Mouse (Mus musculus): ENCODE measurements around the gene Rdh16f2. TPM values are rescaled to one million over a fixed set of nuclear protein-coding genes. Genes with fewer than 3 reads are reported as not detected.
"Not testable (repeated sequence)": the region's sequence is repeated elsewhere in the genome, so short reads cannot be mapped to it uniquely, and the experiment has no call there.

Rdh16f2 gene
- polyA plus RNA-seq, 1 experiment from 2014 or later = not detected

DNA sequence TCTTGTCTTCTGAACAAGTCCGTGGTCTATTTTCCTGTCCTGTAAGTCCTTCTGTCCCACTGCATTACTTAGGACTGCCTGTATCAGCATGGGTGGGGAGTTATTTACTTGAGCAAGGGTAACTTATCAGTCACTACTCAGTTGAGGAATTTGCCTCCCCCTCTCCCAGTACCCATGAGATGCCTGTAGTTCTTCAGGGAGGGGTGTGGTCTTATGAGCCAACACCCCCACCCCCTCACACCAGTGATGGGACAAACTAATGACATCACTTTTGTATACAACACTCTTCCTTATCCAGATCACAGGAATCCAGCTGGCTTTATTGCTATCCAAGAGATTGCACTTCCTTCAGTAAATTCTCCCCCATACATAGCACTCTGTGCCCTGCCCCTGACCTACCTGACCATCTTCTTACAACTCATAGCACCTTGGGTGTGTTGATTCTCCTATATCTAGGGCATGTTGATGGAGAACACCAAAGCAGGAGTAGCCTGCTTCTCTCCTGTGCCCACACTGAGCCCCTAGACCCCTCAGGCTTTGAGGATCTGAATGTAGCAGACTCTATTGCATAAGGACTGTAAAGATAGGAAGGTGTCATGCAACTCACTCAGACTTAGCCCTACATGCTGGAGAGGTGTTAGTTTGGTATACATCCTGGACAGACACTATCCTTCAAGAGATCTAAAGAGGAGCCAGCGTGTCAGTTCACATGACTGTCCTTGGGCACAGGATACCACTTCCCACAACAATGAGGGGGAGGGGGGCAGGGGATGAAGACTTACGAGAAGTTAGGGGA lies 12.2 kb downstream of the Rdh16f2 start:
- Histone ChIP-seq H3K27me3 (ENCODE audit: control insufficient read depth, insufficient read depth, low read length) (no peaks in the 10 kb centered on the region), H3K4me3 (ENCODE audit: low read depth, low read length) (no peak overlapping the region), H3K4me1 (ENCODE audit: control insufficient read depth, insufficient read depth, low read length) (peaks cover 6% of the 10 kb centered on the region; the same call in 1 of the 2 replicates), H3K9ac (replicated peaks; ENCODE audit: low read depth, low read length) (no peak overlapping the region), H3K4me2 (replicated peaks; ENCODE audit: low read depth, low read length) (no peak overlapping the region), H3K9me3 (ENCODE audit: control insufficient read depth, low read depth, low read length) (no peaks in the 10 kb centered on the region), H3K36me3 (ENCODE audit: control insufficient read depth, insufficient read depth, low read length) (no peaks in the 10 kb centered on the region), H3K27ac (ENCODE audit: low read length) (peak overlapping the region; percentile 68; the same call in 1 of the 2 replicates)
- ATAC-seq (ENCODE audit: insufficient number of reproducible peaks, insufficient read depth, low FRiP score, low read depth) = peak; percentile 88
- 64% methylated on average over 3 of the region's 3 CpGs for WGBS

DNA sequence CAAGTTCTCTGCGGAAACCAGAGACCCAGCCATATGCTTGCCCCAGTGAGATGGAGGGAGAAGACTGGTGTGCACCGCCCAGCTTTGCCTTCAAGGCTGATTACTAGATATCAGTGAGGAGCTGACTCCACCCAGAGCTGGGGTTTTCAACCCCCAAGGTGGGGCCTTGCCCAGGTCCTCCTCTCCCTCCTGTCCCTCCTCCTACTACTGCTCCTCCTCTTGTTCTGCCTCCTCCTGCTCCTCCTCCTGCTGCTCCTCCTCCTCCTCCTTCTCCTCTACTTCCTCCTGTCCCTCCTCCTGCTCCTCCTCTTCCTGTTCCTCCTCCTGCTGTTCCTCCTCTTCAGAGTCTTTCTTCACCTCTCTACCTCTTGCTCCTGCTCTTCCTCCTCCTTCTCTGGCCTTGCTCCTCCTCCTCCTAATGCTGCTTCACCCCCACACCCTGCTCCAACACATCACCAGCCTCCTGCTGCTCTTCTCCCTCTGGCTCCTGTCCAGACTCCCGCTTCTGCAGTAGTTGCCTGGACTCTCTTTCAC lies 12.9 kb downstream of the Rdh16f2 start:
- ATAC-seq (ENCODE audit: insufficient number of reproducible peaks, insufficient read depth, low FRiP score, low read depth) = peak; percentile 34; the same call in 1 of the 2 replicates
- no peak overlapping the region for H3K4me3 ChIP-seq (ENCODE audit: low read depth, low read length)
- no peak overlapping the region for H3K4me2 ChIP-seq (replicated peaks; ENCODE audit: low read depth, low read length)
- H3K9ac ChIP-seq (replicated peaks; ENCODE audit: low read depth, low read length) = no peak overlapping the region
- no peaks in the 10 kb centered on the region for H3K27me3 ChIP-seq (ENCODE audit: control insufficient read depth, insufficient read depth, low read length)
- H3K27ac ChIP-seq (ENCODE audit: low read length) = no peak overlapping the region
- H3K9me3 ChIP-seq (ENCODE audit: control insufficient read depth, low read depth, low read length) = no peaks in the 10 kb centered on the region
- 67% methylated on average over 3 of the region's 3 CpGs for WGBS
- H3K36me3 ChIP-seq (ENCODE audit: control insufficient read depth, insufficient read depth, low read length) = no peaks in the 10 kb centered on the region
- peaks cover 6% of the 10 kb centered on the region; the same call in 1 of the 2 replicates for H3K4me1 ChIP-seq (ENCODE audit: control insufficient read depth, insufficient read depth, low read length)

DNA sequence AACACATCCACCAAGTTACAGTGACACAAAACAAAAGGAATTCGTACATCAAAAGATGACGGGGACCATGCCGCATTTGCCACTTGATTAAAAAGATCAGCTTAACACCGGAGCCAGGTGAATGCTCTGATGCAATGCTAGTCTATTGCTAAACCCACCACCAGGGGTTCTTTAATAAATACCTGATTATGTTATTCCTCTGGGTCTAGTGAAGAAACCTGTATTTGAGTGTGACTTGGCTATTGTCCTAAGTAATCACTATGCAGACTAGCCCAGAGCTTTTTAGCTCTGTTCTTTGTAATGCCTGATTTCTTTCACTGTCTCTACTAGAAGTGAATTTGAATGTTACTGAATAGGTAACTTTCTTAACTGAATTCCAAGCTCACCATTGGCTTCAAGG lies 14.8 kb downstream of the Rdh16f2 start:
- Histone ChIP-seq H3K36me3 (ENCODE audit: control insufficient read depth, insufficient read depth, low read length) (no peaks in the 10 kb centered on the region), H3K4me2 (replicated peaks; ENCODE audit: low read depth, low read length) (no peak overlapping the region), H3K4me1 (ENCODE audit: control insufficient read depth, insufficient read depth, low read length) (peaks cover 6% of the 10 kb centered on the region; the same call in 1 of the 2 replicates), H3K9me3 (ENCODE audit: control insufficient read depth, low read depth, low read length) (no peaks in the 10 kb centered on the region), H3K4me3 (ENCODE audit: low read depth, low read length) (no peak overlapping the region), H3K27ac (ENCODE audit: low read length) (no peak overlapping the region), H3K27me3 (ENCODE audit: control insufficient read depth, insufficient read depth, low read length) (no peaks in the 10 kb centered on the region), H3K9ac (replicated peaks; ENCODE audit: low read depth, low read length) (no peak overlapping the region)
- WGBS = 87% methylated on average over 4 of the region's 4 CpGs
- no peak for ATAC-seq (ENCODE audit: insufficient number of reproducible peaks, insufficient read depth, low FRiP score, low read depth)

DNA sequence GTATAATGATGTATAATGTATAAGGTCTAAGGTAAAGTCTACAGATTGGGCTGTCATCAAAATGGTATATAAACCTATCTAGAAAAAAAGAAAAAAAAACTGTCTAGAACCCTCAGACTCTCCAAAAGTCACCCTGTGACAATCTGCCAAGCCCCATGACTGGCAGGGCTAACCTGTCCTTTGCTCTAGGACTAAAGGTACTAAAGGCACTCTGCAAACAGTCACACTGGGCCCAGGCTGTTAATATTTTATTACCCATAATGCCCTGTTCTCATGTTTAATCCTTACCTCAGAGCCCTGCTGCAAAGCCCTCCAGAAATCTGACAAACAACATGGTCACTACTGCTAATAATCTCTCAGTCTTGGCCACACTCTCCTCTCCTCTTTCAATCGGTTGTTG lies 20.3 kb downstream of the Rdh16f2 start:
- ATAC-seq (ENCODE audit: insufficient number of reproducible peaks, insufficient read depth, low FRiP score, low read depth) = no peak
- H3K27me3 ChIP-seq (ENCODE audit: control insufficient read depth, insufficient read depth, low read length) = no peaks in the 10 kb centered on the region
- H3K4me3 ChIP-seq (ENCODE audit: low read depth, low read length) = no peak overlapping the region
- no peak overlapping the region for H3K27ac ChIP-seq (ENCODE audit: low read length)
- H3K9me3 ChIP-seq (ENCODE audit: control insufficient read depth, low read depth, low read length) = no peaks in the 10 kb centered on the region
- no peaks in the 10 kb centered on the region for H3K36me3 ChIP-seq (ENCODE audit: control insufficient read depth, insufficient read depth, low read length)
- no peaks in the 10 kb centered on the region for H3K4me1 ChIP-seq (ENCODE audit: control insufficient read depth, insufficient read depth, low read length)
- H3K9ac ChIP-seq (replicated peaks; ENCODE audit: low read depth, low read length) = no peak overlapping the region
- 65% methylated on average over 1 of the region's 1 CpGs for WGBS
- no peak overlapping the region for H3K4me2 ChIP-seq (replicated peaks; ENCODE audit: low read depth, low read length)

DNA sequence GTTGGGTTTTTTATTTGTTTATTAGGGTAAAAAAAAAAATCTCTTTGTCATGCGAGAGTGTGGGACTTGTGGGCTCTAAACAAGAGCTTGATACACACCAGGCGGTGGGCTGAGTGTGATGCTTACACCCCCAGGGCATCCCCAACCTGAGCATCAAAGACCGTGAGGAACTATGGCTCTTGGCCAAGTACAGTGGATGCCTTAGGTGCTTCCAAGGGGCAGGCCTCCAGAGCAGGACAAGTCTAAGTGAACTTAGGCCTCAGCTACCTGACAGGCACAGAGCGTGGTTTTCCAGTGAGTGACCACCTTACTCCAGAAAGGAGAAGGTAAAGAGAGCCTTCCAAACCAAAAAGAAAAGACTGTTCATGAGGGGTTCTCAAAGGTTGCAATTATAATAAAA lies 20.7 kb downstream of the Rdh16f2 start:
- Histone ChIP-seq H3K4me1 (ENCODE audit: control insufficient read depth, insufficient read depth, low read length) (no peaks in the 10 kb centered on the region), H3K27ac (ENCODE audit: low read length) (no peak overlapping the region), H3K27me3 (ENCODE audit: control insufficient read depth, insufficient read depth, low read length) (no peaks in the 10 kb centered on the region), H3K4me2 (replicated peaks; ENCODE audit: low read depth, low read length) (no peak overlapping the region), H3K36me3 (ENCODE audit: control insufficient read depth, insufficient read depth, low read length) (no peaks in the 10 kb centered on the region), H3K9me3 (ENCODE audit: control insufficient read depth, low read depth, low read length) (no peaks in the 10 kb centered on the region), H3K4me3 (ENCODE audit: low read depth, low read length) (no peak overlapping the region), H3K9ac (replicated peaks; ENCODE audit: low read depth, low read length) (no peak overlapping the region)
- WGBS = 83% methylated on average over 4 of the region's 4 CpGs
- no peak for ATAC-seq (ENCODE audit: insufficient number of reproducible peaks, insufficient read depth, low FRiP score, low read depth)

DNA sequence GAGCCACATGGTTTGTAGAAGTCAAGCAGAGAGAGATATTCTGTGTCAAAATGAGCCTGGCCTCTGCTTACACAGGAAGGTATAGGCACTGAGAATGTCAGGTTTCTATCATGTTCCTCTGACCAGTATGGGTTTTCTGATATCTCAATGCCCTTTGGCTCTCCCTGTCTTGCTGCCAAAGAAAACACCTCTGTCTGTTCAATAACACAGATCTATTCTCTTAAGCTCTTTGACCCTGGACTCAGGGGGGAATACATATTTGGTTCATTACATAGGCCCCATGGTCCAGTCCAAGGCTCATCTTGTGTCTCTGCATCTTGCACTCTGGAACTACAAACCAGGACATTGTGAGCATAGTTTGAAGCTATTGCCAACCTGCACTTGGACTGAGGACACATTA lies 22.3 kb downstream of the Rdh16f2 start, which contains the start of gene Rdh7:
TSS of gene Rdh7 (minus strand) at position 213 of the 400 bp plus-strand sequence.
- Histone ChIP-seq H3K27ac (ENCODE audit: low read length) (no peak within 1 kb of the TSS), H3K4me2 (replicated peaks; ENCODE audit: low read depth, low read length) (no peak within 1 kb of the TSS), H3K4me1 (ENCODE audit: control insufficient read depth, insufficient read depth, low read length) (no peaks in the 10 kb centered on the region), H3K4me3 (ENCODE audit: low read depth, low read length) (no peak within 1 kb of the TSS), H3K9ac (replicated peaks; ENCODE audit: low read depth, low read length) (no peak within 1 kb of the TSS), H3K27me3 (ENCODE audit: control insufficient read depth, insufficient read depth, low read length) (no peaks in the 10 kb centered on the region), H3K9me3 (ENCODE audit: control insufficient read depth, low read depth, low read length) (no peaks in the 10 kb centered on the region), H3K36me3 (ENCODE audit: control insufficient read depth, insufficient read depth, low read length) (no peaks in the 10 kb centered on the region)
- ATAC-seq (ENCODE audit: insufficient number of reproducible peaks, insufficient read depth, low FRiP score, low read depth) = no peak

DNA sequence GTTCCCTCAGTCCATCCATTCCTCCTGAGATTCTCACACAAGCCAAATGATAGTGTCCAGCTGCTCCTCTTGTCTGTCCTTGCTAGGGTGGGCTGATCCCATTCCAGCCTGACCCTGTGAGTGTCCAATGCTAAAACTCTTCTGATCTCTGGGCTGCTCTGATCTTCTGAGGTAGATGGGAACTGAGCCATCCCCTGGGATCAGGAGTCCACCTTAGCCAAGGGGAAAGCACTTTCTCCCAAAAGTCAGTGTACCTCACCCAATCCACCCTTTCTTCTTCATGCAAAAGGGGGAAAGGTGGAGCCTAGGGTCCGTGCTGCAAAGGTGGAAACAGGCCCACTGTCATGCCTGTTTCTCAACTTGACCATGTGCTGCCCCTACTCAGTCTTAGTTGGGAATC lies 25.2 kb downstream of the Rdh16f2 start:
- no peak for ATAC-seq (ENCODE audit: insufficient number of reproducible peaks, insufficient read depth, low FRiP score, low read depth)
- H3K4me2 ChIP-seq (replicated peaks; ENCODE audit: low read depth, low read length) = no peak overlapping the region
- peaks cover 4% of the 10 kb centered on the region; the same call in 1 of the 2 replicates for H3K4me1 ChIP-seq (ENCODE audit: control insufficient read depth, insufficient read depth, low read length)
- no peak overlapping the region for H3K9ac ChIP-seq (replicated peaks; ENCODE audit: low read depth, low read length)
- no peak overlapping the region for H3K4me3 ChIP-seq (ENCODE audit: low read depth, low read length)
- WGBS = 68% methylated on average over 1 of the region's 1 CpGs
- no peaks in the 10 kb centered on the region for H3K36me3 ChIP-seq (ENCODE audit: control insufficient read depth, insufficient read depth, low read length)
- H3K27me3 ChIP-seq (ENCODE audit: control insufficient read depth, insufficient read depth, low read length) = no peaks in the 10 kb centered on the region
- H3K27ac ChIP-seq (ENCODE audit: low read length) = no peak overlapping the region
- H3K9me3 ChIP-seq (ENCODE audit: control insufficient read depth, low read depth, low read length) = no peaks in the 10 kb centered on the region

DNA sequence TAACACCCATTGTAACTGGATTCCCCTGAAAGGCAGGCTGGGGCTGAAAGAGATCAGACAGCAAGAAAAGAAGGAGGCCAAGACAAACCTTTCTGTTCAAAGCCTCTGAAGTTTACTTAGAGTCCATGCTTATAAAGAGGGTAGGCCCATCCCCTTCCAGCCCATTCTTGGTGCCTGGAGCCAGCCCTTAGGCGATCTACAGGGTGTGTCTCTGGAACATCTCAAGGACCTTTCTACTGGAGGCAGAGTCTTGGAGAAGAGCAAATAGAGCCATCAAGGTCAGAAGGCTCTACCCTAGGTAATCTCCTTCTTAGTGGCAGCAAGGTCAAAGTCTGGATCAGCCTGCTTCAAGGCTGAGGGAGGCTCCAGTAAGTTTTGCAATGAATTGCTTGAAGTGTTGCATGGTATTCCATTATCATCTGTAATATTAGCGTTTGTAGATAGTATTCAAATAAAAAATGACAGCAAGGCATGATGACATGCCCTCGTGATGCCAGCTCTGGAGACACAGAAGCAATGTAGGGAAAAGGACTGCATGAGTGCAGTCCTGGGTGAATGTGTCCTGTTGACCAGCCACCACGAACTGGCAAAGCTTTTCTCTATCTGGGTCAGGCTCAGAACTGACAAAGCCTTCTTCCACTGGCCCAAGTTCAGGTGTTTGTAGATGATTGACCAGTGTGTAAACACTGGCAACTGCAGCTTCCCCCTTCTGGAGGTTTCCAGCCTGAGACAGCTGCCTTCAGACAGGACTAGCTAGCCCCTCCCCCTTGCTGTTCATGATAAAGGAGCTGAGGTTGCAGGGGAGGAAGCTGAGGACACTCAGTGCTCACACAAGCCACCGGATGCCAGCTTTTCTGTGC lies 27.1 kb downstream of the Rdh16f2 start:
- peak; percentile 92 for ATAC-seq (ENCODE audit: insufficient number of reproducible peaks, insufficient read depth, low FRiP score, low read depth)
- not testable (repeated sequence) for H3K4me3 ChIP-seq (ENCODE audit: low read depth, low read length); H3K27me3 ChIP-seq (ENCODE audit: control insufficient read depth, insufficient read depth, low read length); H3K9ac ChIP-seq (replicated peaks; ENCODE audit: low read depth, low read length); H3K9me3 ChIP-seq (ENCODE audit: control insufficient read depth, low read depth, low read length); H3K4me1 ChIP-seq (ENCODE audit: control insufficient read depth, insufficient read depth, low read length); H3K4me2 ChIP-seq (replicated peaks; ENCODE audit: low read depth, low read length); H3K27ac ChIP-seq (ENCODE audit: low read length); H3K36me3 ChIP-seq (ENCODE audit: control insufficient read depth, insufficient read depth, low read length)
- WGBS = 49% methylated on average over 5 of the region's 5 CpGs

All from stomach, embryonic 14.5 days (tissue).